Mouse (Mus musculus): Measurements from ENCODE around the gene Zfp36l1. TPM values are rescaled to one million over a fixed set of nuclear protein-coding genes. Genes with fewer than 3 reads are reported as not detected.

Gene Zfp36l1
- total and polyA plus RNA-seq, 2 experiments from 2014 or later = 24.1 to 37.0 TPM

DNA sequence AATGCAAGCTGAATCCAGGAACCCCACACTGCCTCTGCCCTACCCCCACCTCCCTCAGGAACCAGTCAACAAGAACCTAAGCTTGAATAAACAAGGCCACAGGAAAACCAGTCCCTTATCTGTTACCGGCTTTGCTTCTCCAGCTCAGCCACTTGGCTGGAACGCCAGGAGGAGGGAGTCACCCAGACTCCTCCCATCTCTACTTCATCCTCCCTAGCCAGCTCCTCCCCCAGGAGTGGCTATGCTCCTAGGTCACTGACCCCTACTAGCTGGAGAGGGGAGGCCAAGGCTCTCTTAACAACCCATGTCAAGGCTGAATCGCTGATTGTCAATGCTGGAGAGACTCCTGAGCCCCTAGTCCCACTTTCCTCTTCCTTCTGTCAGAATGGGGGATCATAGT lies 28.9 kb downstream of the Zfp36l1 start:
- WGBS = 39% methylated on average over 3 of the region's 3 CpGs
- H3K4me2 ChIP-seq (ENCODE audit: low read depth) = no peak overlapping the region
- no peaks in the 10 kb centered on the region for H3K36me3 ChIP-seq (ENCODE audit: insufficient read depth)
- no peaks in the 10 kb centered on the region for H3K9me3 ChIP-seq (ENCODE audit: low read length)
- no peak for DNase-seq
- no peaks in the 10 kb centered on the region for H3K4me1 ChIP-seq (ENCODE audit: insufficient read depth)
- H3K27ac ChIP-seq (ENCODE audit: low read depth, low read length) = no peak overlapping the region
- no peak for TF ChIP-seq CTCF (IDR thresholded peaks at IDR 0.05; ENCODE audit: low read depth)
- H3K4me3 ChIP-seq (ENCODE audit: low read depth, low read length) = no peak overlapping the region
- ATAC-seq = no peak
- no peaks in the 10 kb centered on the region for H3K27me3 ChIP-seq (ENCODE audit: insufficient read depth, low read length)
- H3K9ac ChIP-seq = no peak overlapping the region

- H3K4me1 ChIP-seq (ENCODE audit: insufficient read depth) = no peaks in the 10 kb centered on the region
- H3K27ac ChIP-seq (ENCODE audit: low read depth, low read length) = no peak overlapping the region
- no peaks in the 10 kb centered on the region for H3K27me3 ChIP-seq (ENCODE audit: insufficient read depth, low read length)
- no peak for TF ChIP-seq CTCF (IDR thresholded peaks at IDR 0.05; ENCODE audit: low read depth)
- no peak overlapping the region for H3K4me2 ChIP-seq (ENCODE audit: low read depth)
- no peak overlapping the region for H3K9ac ChIP-seq
- WGBS = 79% methylated on average over 7 of the region's 7 CpGs
- no peaks in the 10 kb centered on the region for H3K36me3 ChIP-seq (ENCODE audit: insufficient read depth)
- ATAC-seq (no peak), DNase-seq (no peak)
- no peaks in the 10 kb centered on the region for H3K9me3 ChIP-seq (ENCODE audit: low read length)
- H3K4me3 ChIP-seq (ENCODE audit: low read depth, low read length) = no peak overlapping the region
Measured at GRCm38 (mm10) chr12:80083133-80083821, 29.5 kb downstream of the Zfp36l1 start.

- no peaks in the 10 kb centered on the region for H3K4me1 ChIP-seq (ENCODE audit: insufficient read depth)
- H3K27ac ChIP-seq (ENCODE audit: low read depth, low read length) = no peak overlapping the region
- H3K4me2 ChIP-seq (ENCODE audit: low read depth) = no peak overlapping the region
- DNase-seq (no peak), ATAC-seq (no peak)
- H3K4me3 ChIP-seq (ENCODE audit: low read depth, low read length) = no peak overlapping the region
- no peaks in the 10 kb centered on the region for H3K27me3 ChIP-seq (ENCODE audit: insufficient read depth, low read length)
- no peaks in the 10 kb centered on the region for H3K36me3 ChIP-seq (ENCODE audit: insufficient read depth)
- no peak overlapping the region for H3K9ac ChIP-seq
- 94% methylated on average over 4 of the region's 4 CpGs for WGBS
- TF ChIP-seq CTCF (IDR thresholded peaks at IDR 0.05; ENCODE audit: low read depth) = no peak
- H3K9me3 ChIP-seq (ENCODE audit: low read length) = no peaks in the 10 kb centered on the region
Measured at GRCm38 (mm10) chr12:80082730-80083129, 30.1 kb downstream of the Zfp36l1 start.

DNA sequence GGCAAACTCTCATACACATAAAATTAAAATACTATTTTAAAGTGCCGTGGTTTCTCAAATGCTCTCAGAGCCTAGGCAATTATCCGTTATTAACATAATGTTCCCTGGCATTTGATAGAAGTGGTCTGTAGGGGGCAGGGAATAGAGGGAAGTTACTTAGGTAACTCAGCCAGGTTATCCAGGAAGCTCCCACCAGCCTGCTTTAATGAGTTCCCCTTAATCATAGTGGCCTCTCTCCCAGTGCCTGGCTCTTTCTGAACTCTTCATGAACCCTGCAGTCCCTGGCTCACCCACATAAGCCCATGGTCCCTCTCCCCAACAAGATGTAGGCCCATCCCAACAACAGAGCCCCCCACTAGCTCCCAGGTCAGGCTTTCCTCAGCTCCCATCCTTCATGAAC lies 31.4 kb downstream of the Zfp36l1 start:
- DNase-seq (no peak), ATAC-seq (no peak)
- 64% methylated on average over 2 of the region's 2 CpGs for WGBS

GRCm38 (mm10) chr12:80079937-80080336 lies 32.9 kb downstream of the Zfp36l1 start:
- Histone ChIP-seq H3K9me3 (ENCODE audit: low read length) (no peaks in the 10 kb centered on the region), H3K27me3 (ENCODE audit: insufficient read depth, low read length) (no peaks in the 10 kb centered on the region), H3K9ac (no peak overlapping the region), H3K36me3 (ENCODE audit: insufficient read depth) (no peaks in the 10 kb centered on the region), H3K4me1 (ENCODE audit: insufficient read depth) (no peaks in the 10 kb centered on the region), H3K4me2 (ENCODE audit: low read depth) (no peak overlapping the region), H3K4me3 (ENCODE audit: low read depth, low read length) (no peak overlapping the region), H3K27ac (ENCODE audit: low read depth, low read length) (no peak overlapping the region)
- 89% methylated on average over 4 of the region's 4 CpGs for WGBS
- no peak for TF ChIP-seq CTCF (IDR thresholded peaks at IDR 0.05; ENCODE audit: low read depth)
- DNase-seq (no peak), ATAC-seq (no peak)

More for the DNA sequence above, 31.4 kb downstream of the Zfp36l1 start:
- no peaks in the 10 kb centered on the region for H3K36me3 ChIP-seq (ENCODE audit: insufficient read depth)
- H3K4me1 ChIP-seq (ENCODE audit: insufficient read depth) = no peaks in the 10 kb centered on the region
- TF ChIP-seq CTCF (IDR thresholded peaks at IDR 0.05; ENCODE audit: low read depth) = no peak
- no peaks in the 10 kb centered on the region for H3K9me3 ChIP-seq (ENCODE audit: low read length)
- H3K27ac ChIP-seq (ENCODE audit: low read depth, low read length) = no peak overlapping the region
- H3K27me3 ChIP-seq (ENCODE audit: insufficient read depth, low read length) = no peaks in the 10 kb centered on the region
- H3K4me2 ChIP-seq (ENCODE audit: low read depth) = no peak overlapping the region
- H3K9ac ChIP-seq = no peak overlapping the region
- no peak overlapping the region for H3K4me3 ChIP-seq (ENCODE audit: low read depth, low read length)

DNA sequence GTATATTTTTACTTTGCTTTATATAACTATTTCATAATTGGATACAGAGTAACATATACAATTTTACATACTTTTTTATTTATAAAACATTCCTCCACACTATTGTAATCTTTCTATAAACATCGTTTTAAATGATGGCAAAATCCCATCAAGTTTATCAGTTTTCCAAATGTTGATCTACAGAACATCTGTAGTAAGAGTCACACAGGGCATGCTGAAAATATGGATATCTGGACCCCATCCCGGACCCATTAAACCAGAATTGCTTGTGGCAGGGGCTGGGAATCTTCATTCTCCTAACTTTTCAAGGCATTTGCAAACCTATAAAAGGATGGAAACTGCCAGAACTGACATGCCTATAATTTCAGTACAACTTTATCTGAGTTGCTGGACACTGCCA lies 38.5 kb downstream of the Zfp36l1 start:
- TF ChIP-seq CTCF (IDR thresholded peaks at IDR 0.05; ENCODE audit: low read depth) = no peak
- ATAC-seq (no peak), DNase-seq (no peak)
- Histone ChIP-seq H3K27me3 (ENCODE audit: insufficient read depth, low read length) (no peaks in the 10 kb centered on the region), H3K9me3 (ENCODE audit: low read length) (no peaks in the 10 kb centered on the region), H3K9ac (no peak overlapping the region), H3K36me3 (ENCODE audit: insufficient read depth) (no peaks in the 10 kb centered on the region), H3K4me3 (ENCODE audit: low read depth, low read length) (no peak overlapping the region), H3K4me1 (ENCODE audit: insufficient read depth) (no peaks in the 10 kb centered on the region), H3K4me2 (ENCODE audit: low read depth) (no peak overlapping the region), H3K27ac (ENCODE audit: low read depth, low read length) (no peak overlapping the region)
- 86% methylated on average over 2 of the region's 2 CpGs for WGBS

- Histone ChIP-seq H3K9ac (no peak overlapping the region), H3K4me1 (ENCODE audit: insufficient read depth) (no peaks in the 10 kb centered on the region), H3K4me2 (ENCODE audit: low read depth) (no peak overlapping the region), H3K9me3 (ENCODE audit: low read length) (no peaks in the 10 kb centered on the region), H3K4me3 (ENCODE audit: low read depth, low read length) (no peak overlapping the region), H3K27me3 (ENCODE audit: insufficient read depth, low read length) (no peaks in the 10 kb centered on the region), H3K36me3 (ENCODE audit: insufficient read depth) (no peaks in the 10 kb centered on the region), H3K27ac (ENCODE audit: low read depth, low read length) (no peak overlapping the region)
- DNase-seq (peak; percentile 2), ATAC-seq (no peak)
- 14% methylated on average over 8 of the region's 8 CpGs for WGBS
- TF ChIP-seq CTCF (IDR thresholded peaks at IDR 0.05; ENCODE audit: low read depth) = no peak
Measured at GRCm38 (mm10) chr12:80070534-80071287, 42.1 kb downstream of the Zfp36l1 start.

All from forebrain, postnatal 0 days (tissue).